Mouse (Mus musculus): ENCODE measurements around the gene Lrmda.

GRCm38 (mm10) chr14:22345248-22345647, 325.7 kb downstream of the Lrmda start:
- TF ChIP-seq CTCF (IDR thresholded peaks at IDR 0.05; ENCODE audit: extremely low read depth, insufficient read length, insufficient replicate concordance, low read depth, low read length) (no peak), POLR2A (IDR thresholded peaks at IDR 0.05; ENCODE audit: low read depth, low read length) (no peak)
